24 mouse cellular contexts compared by ENCODE assay signal in genomic region chr2:147370091-147370490, GRCm38 (mm10). TPM values are rescaled to one million over a fixed set of nuclear protein-coding genes. Genes with fewer than 3 reads are reported as not detected.
DNase-seq lines count a peak whose midpoint lies in the region; ATAC-seq and TF ChIP-seq lines count a peak whose summit lies in the region.
"Had no signal": no experiment of that assay in that cellular context is flagged by ENCODE, and none has a peak within 500 bp of the region (broad histone marks: within the 10 kb centered on the region; RNA-seq: fewer than 3 reads in every experiment).

No protein-coding gene starts in this region.

- H3K27me3 ChIP-seq in embryonic facial prominence, embryonic 13.5 days, result peaks cover 91% of the 10 kb centered on the region
- H3K27me3 ChIP-seq in embryonic facial prominence, embryonic 10.5 days (replicated peaks; ENCODE audit: low read depth, poor library complexity, severe bottlenecking), result peaks cover 96% of the 10 kb centered on the region
- H3K27me3 ChIP-seq in hindbrain, embryonic 10.5 days (ENCODE audit: insufficient read depth, poor library complexity, severe bottlenecking), result peaks cover 95% of the 10 kb centered on the region
- H3K27me3 ChIP-seq in hindbrain, embryonic 13.5 days, result peaks cover 92% of the 10 kb centered on the region
- peaks cover 87% of the 10 kb centered on the region for H3K27me3 ChIP-seq in neural tube, embryonic 15.5 days (replicated peaks)
- peaks cover 93% of the 10 kb centered on the region for H3K27me3 ChIP-seq in neural tube, embryonic 13.5 days

- no peaks in the 10 kb centered on the region for H3K36me3 ChIP-seq in embryonic facial prominence, embryonic 13.5 days
- H3K36me3 ChIP-seq in embryonic facial prominence, embryonic 10.5 days (replicated peaks), result no peaks in the 10 kb centered on the region
- H3K36me3 ChIP-seq in hindbrain, embryonic 10.5 days, result no peaks in the 10 kb centered on the region
- H3K36me3 ChIP-seq in hindbrain, embryonic 13.5 days, result no peaks in the 10 kb centered on the region
- H3K36me3 ChIP-seq in neural tube, embryonic 15.5 days, result no peaks in the 10 kb centered on the region
- H3K36me3 ChIP-seq in neural tube, embryonic 13.5 days, result no peaks in the 10 kb centered on the region
- H3K36me3 ChIP-seq: embryonic facial prominence, embryonic 12.5 days; heart, embryonic 10.5 days had no signal

- H3K4me1 ChIP-seq in embryonic facial prominence, embryonic 13.5 days, result peaks cover 26% of the 10 kb centered on the region
- H3K4me1 ChIP-seq in embryonic facial prominence, embryonic 10.5 days, result peaks cover 21% of the 10 kb centered on the region
- H3K4me1 ChIP-seq in hindbrain, embryonic 10.5 days (replicated peaks), result peaks cover 28% of the 10 kb centered on the region
- H3K4me1 ChIP-seq in hindbrain, embryonic 13.5 days (replicated peaks), result peaks cover 11% of the 10 kb centered on the region
- H3K4me1 ChIP-seq in neural tube, embryonic 15.5 days, result peaks cover 16% of the 10 kb centered on the region
- peaks cover 12% of the 10 kb centered on the region for H3K4me1 ChIP-seq in neural tube, embryonic 13.5 days (replicated peaks)

- 24% methylated on average over 5 of the region's 5 CpGs for WGBS in embryonic facial prominence, embryonic 13.5 days
- 9% methylated on average over 5 of the region's 5 CpGs for WGBS in embryonic facial prominence, embryonic 10.5 days
- WGBS in hindbrain, embryonic 10.5 days, result 8% methylated on average over 5 of the region's 5 CpGs
- 8% methylated on average over 5 of the region's 5 CpGs for WGBS in hindbrain, embryonic 13.5 days
- 10% methylated on average over 5 of the region's 5 CpGs for WGBS in neural tube, embryonic 15.5 days
- 12% methylated on average over 5 of the region's 5 CpGs for WGBS in neural tube, embryonic 13.5 days

- H3K4me3 ChIP-seq in embryonic facial prominence, embryonic 13.5 days, result peak overlapping the region; percentile 20; the same call in 1 of the 2 replicates
- no peak overlapping the region for H3K4me3 ChIP-seq in embryonic facial prominence, embryonic 10.5 days
- no peak overlapping the region for H3K4me3 ChIP-seq in hindbrain, embryonic 10.5 days
- no peak overlapping the region for H3K4me3 ChIP-seq in hindbrain, embryonic 13.5 days
- no peak overlapping the region for H3K4me3 ChIP-seq in neural tube, embryonic 15.5 days (replicated peaks)
- peak overlapping the region; percentile 1; the same call in 1 of the 2 replicates for H3K4me3 ChIP-seq in neural tube, embryonic 13.5 days
- no peak overlapping the region for H3K4me3 ChIP-seq in gastrocnemius, adult 2 months
- H3K4me3 ChIP-seq: embryonic facial prominence, embryonic 12.5 days; forebrain, embryonic 13.5 days; heart, embryonic 10.5 days had no signal

- TF ChIP-seq CTCF in gastrocnemius, adult 2 months (IDR thresholded peaks at IDR 0.05), result no peak

- no peaks in the 10 kb centered on the region for H3K9me3 ChIP-seq in embryonic facial prominence, embryonic 13.5 days
- no peaks in the 10 kb centered on the region for H3K9me3 ChIP-seq in embryonic facial prominence, embryonic 10.5 days
- H3K9me3 ChIP-seq in hindbrain, embryonic 10.5 days, result no peaks in the 10 kb centered on the region
- no peaks in the 10 kb centered on the region for H3K9me3 ChIP-seq in hindbrain, embryonic 13.5 days
- no peaks in the 10 kb centered on the region for H3K9me3 ChIP-seq in neural tube, embryonic 15.5 days (replicated peaks)
- H3K9me3 ChIP-seq in neural tube, embryonic 13.5 days, result no peaks in the 10 kb centered on the region
- H3K9me3 ChIP-seq: embryonic facial prominence, embryonic 12.5 days; forebrain, embryonic 13.5 days; heart, embryonic 10.5 days had no signal

- no peak for ATAC-seq in embryonic facial prominence, embryonic 13.5 days (ENCODE audit: insufficient number of reproducible peaks, insufficient read depth, low FRiP score, low TSS enrichment, low read depth)
- no peak for ATAC-seq in hindbrain, embryonic 13.5 days (ENCODE audit: low FRiP score)
- no peak for ATAC-seq in neural tube, embryonic 15.5 days (ENCODE audit: low FRiP score)
- ATAC-seq in neural tube, embryonic 13.5 days (ENCODE audit: low read depth), result no peak
- ATAC-seq: forebrain, embryonic 13.5 days; hindbrain, embryonic 16.5 days had no signal

- DNase-seq in embryonic facial prominence, embryonic 10.5 days (ENCODE audit: low spot score), result no peak
- peak; percentile 14 for DNase-seq in hindbrain, embryonic 10.5 days (ENCODE audit: low spot score)
- DNase-seq in neural tube, embryonic 10.5 days (ENCODE audit: extremely low spot score, low spot score), result peak; percentile 36
- no peak for DNase-seq in gastrocnemius, adult 2 months
- DNase-seq: adrenal gland, adult 2 months; adrenal gland, postnatal 25 days; cerebellum, adult 18-20 months; cerebellum, adult 9-11 months; cerebellum, postnatal 36 days; gastrocnemius, postnatal 14 days; heart, postnatal 14 days; kidney, adult 2 months had no signal

- peak overlapping the region; percentile 12; the same call in 1 of the 2 replicates for H3K4me2 ChIP-seq in embryonic facial prominence, embryonic 13.5 days
- H3K4me2 ChIP-seq in hindbrain, embryonic 13.5 days, result no peak overlapping the region
- no peak overlapping the region for H3K4me2 ChIP-seq in neural tube, embryonic 15.5 days
- H3K4me2 ChIP-seq in neural tube, embryonic 13.5 days, result no peak overlapping the region
- H3K4me2 ChIP-seq: embryonic facial prominence, embryonic 12.5 days; forebrain, embryonic 13.5 days had no signal

- H3K27ac ChIP-seq in embryonic facial prominence, embryonic 13.5 days, result no peak overlapping the region
- H3K27ac ChIP-seq in embryonic facial prominence, embryonic 10.5 days (replicated peaks), result no peak overlapping the region
- H3K27ac ChIP-seq in hindbrain, embryonic 10.5 days, result no peak overlapping the region
- no peak overlapping the region for H3K27ac ChIP-seq in hindbrain, embryonic 13.5 days
- H3K27ac ChIP-seq in neural tube, embryonic 15.5 days (replicated peaks), result no peak overlapping the region
- H3K27ac ChIP-seq in neural tube, embryonic 13.5 days (replicated peaks), result no peak overlapping the region
- H3K27ac ChIP-seq in gastrocnemius, adult 2 months, result no peak overlapping the region
- H3K27ac ChIP-seq: embryonic facial prominence, embryonic 12.5 days; forebrain, embryonic 13.5 days; heart, embryonic 10.5 days had no signal

- H3K9ac ChIP-seq in embryonic facial prominence, embryonic 13.5 days, result no peak overlapping the region
- no peak overlapping the region for H3K9ac ChIP-seq in hindbrain, embryonic 13.5 days
- no peak overlapping the region for H3K9ac ChIP-seq in neural tube, embryonic 15.5 days (replicated peaks)
- no peak overlapping the region for H3K9ac ChIP-seq in neural tube, embryonic 13.5 days
- H3K9ac ChIP-seq: embryonic facial prominence, embryonic 12.5 days; forebrain, embryonic 13.5 days had no signal

- intact Hi-C loops in gastrocnemius, adult 2 months (cut with DNase I), result no loop called here

RNA-seq across cellular contexts. Expression of gene Pax1, which starts 8.4 kb away (rescaled TPM):
- 13.5 and 17.8 TPM in 2 replicates for polyA plus RNA-seq in embryonic facial prominence, embryonic 13.5 days (2015; fragmentation: Nextera tagmentation; extraction: Ambion mirVana)
- polyA plus RNA-seq in embryonic facial prominence, embryonic 10.5 days (2016; fragmentation: Nextera tagmentation; extraction: Ambion mirVana), result 0.93 and 2.3 TPM in 2 replicates
- polyA plus RNA-seq in hindbrain, embryonic 10.5 days (2016; fragmentation: Nextera tagmentation; extraction: Ambion mirVana), result 0.96 and 1.6 TPM in 2 replicates
- polyA plus RNA-seq in hindbrain, embryonic 13.5 days (2015; fragmentation: Nextera tagmentation; extraction: Ambion mirVana), result 0.12 TPM in 1 of 2 replicates, not detected in the other
- polyA plus RNA-seq in neural tube, embryonic 15.5 days (2015; fragmentation: Nextera tagmentation; extraction: Ambion mirVana), result 0.74 and 20.4 TPM in 2 replicates
- 1.7 and 9.6 TPM in 2 replicates for polyA plus RNA-seq in neural tube, embryonic 13.5 days (2015; fragmentation: Nextera tagmentation; extraction: Ambion mirVana)
- not detected for total RNA-seq in gastrocnemius, adult 2 months (2021)
- total RNA-seq: adrenal gland, adult 2 months; adrenal gland, postnatal 25 days; hematopoietic stem cell, adult 5-6 weeks had no signal
- polyA plus RNA-seq: adrenal gland, adult 2 months; C2C12; forebrain, embryonic 13.5 days; heart, embryonic 14.5 days; hindbrain, embryonic 16.5 days; intestine, embryonic 14.5 days had no signal

Comparison
In these comparisons a context has a peak if more than half of its experiments do, and no peak if none do; other contexts are left out.
1. H3K4me3 ChIP-seq: peak in embryonic facial prominence, embryonic 13.5 days (single experiment) and neural tube, embryonic 13.5 days (single experiment); none in embryonic facial prominence, embryonic 10.5 days (single experiment), hindbrain, embryonic 10.5 days (single experiment), hindbrain, embryonic 13.5 days (single experiment), neural tube, embryonic 15.5 days (single experiment) and gastrocnemius, adult 2 months (single experiment).
2. DNase-seq: peak in hindbrain, embryonic 10.5 days (single experiment) and neural tube, embryonic 10.5 days (single experiment); none in embryonic facial prominence, embryonic 10.5 days (single experiment) and gastrocnemius, adult 2 months (single experiment).